Mouse (Mus musculus) liver, embryonic 14.5 days (tissue): ENCODE measurements around the gene Mab21l3.

ENCODE experiments used
- CTCF ChIP-seq: IDR thresholded peaks from 2 replicates; pipeline ENCODE4 v1.5.1; 2016; ENCODE audit warnings: antibody characterized with exemption, low read depth, control low read depth
- EP300 ChIP-seq: IDR thresholded peaks from 2 replicates; pipeline ENCODE4 v1.6.1; 2016; ENCODE audit warnings: antibody characterized with exemption, low read depth

DNA sequence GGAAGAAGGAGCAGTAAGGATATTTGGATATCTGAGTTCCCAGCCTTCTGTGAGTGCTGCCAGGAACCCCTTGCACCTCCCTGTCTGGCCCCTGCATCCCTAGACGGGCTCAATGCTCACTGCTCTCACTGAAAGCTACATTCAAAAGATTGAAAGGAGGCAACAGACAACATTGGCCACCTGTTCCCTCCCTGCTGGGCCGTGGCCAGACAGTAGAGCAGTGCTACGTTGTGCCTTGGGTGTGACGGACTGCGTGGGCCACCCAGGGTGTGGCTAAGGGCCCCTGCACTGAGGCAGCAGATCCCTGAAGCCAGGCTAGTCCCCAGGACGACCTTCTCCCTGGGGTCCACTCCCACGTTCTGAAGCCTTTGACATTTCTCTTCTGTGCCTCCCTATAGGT is 52.5 kb downstream of the Mab21l3 start:
- TF ChIP-seq CTCF = no peak
- TF ChIP-seq EP300 = no peak
